Mouse (Mus musculus): ENCODE results near the gene Rab40b. TPM values are rescaled to one million over a fixed set of nuclear protein-coding genes. Genes with fewer than 3 reads are reported as not detected.

Gene Rab40b
- total RNA-seq (2021): 10 to 100 TPM; 31.5 to 35.0 TPM

DNA sequence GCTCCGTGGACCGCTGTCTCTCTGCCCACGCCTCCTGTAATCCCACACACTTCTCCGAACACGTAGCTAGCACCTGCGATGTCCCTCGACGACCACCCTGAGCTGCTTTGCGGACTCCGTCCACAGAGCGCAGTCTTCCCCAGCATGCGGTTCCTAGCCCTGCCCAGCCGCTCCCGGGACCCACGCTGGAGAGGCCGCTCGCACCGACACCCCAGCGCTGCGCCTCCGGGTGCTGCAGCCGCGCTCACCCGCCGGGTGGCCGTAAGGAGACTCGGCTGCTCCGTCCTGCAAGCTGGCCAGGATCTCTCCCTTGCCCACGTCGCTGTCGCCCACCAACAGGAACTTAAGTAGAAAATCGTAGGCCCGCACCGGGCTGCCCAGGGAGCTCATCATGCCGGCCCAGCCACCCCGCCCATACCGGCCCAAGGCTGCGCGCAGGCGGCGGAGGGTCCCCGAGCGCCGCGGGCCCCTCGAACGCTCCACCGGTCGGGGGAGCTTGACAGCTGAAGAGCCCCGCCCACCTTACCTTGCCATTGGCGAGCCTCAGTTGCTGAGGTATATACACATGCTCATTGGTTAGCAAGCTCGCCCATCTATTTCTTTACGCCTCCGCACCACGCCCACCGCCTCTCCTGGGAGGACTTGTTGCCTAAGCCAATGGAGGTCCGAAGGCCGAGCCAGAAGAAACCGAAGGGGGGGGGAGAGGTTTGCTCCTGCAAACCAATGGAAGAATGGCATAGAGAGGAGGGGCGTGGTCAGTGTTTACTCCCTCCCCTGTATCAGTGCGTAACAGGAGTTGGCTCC lies at the start of gene Rab40b:
TSS of gene Rab40b (minus strand) at position 502 of the 804 bp plus-strand sequence.
- intact Hi-C loops (cut with DNase I): loop anchor here (5.0 kb wide), 1 partner anchor 34 kb away; the partner anchor contains the start of gene Fn3krp
- peak; percentile 94 to 98 for DNase-seq (ENCODE audit: extremely low spot score in 1 of 2, low spot score in 2 of 2)

DNA sequence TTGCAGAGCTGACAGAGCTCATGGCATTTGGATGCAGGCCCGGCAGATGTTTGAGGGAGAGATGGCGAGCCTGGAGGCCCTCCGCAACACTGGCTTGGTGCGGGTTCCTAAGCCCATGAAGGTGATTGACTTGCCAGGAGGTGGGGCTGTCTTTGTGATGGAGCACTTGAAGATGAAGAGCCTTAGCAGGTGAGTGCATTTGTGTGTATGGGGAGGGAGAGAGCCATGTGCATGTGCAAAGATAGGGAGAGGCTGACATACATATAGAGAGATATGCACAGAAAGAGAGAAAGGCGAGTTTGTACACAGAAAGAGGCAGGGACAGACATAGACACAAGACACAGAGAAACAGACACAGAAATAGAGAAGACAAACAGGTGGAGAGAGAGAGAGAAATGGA lies 49.2 kb upstream of the Rab40b start:
- intact Hi-C loops (cut with DNase I): no loop called here
- DNase-seq (ENCODE audit: extremely low spot score in 1 of 2, low spot score in 2 of 2): no peak

DNA sequence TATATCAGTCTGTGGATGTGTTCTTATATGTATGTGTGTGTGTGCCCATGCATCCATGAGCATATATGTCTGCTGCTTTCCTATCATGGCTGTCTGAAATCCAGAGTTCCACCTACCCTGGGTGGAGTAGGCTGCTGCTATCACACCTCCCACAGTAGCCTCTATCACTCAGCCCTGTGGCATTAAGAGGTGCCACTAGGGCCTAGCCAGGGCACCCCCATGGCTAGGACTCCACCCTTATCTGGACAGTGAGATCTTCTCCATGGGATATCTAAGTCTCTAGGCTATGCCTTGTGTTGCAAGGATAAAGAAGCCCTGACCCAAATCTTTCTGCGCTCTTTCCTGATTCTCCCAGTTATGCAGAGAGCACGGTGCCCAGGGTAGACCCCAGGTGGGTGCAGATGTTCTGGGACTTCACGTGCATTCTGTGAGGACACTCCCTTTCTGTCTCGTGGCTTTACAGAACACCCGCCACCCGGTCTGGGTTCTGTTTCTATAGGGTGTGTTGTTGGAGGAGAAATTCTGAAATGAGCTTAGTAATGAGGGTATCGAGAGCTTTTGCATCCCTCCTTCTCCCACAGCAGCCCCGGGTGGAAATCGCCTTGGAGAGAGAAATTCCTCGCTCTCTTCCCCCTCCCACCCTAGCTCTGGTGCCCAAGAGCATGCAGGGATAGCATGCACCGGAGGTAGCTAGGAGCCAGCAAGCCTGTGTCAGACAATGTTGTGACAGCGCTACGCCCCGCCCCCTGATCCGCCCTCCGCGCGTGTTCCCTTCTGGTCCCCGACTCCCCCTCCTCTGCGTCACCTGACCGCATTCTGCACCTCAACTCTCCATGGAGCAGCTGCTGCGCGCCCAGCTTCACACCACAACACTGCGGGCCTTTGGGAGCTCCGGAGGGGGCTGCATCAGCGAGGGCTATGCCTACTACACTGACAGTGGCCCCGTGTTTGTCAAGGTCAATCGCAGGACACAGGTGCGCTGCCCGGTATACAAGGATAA lies 46.4 kb upstream of the Rab40b start, which contains the start of gene Fn3k:
TSS of gene Fn3k (plus strand) at position 758 of the 1,000 bp plus-strand sequence.
- peak; percentile 89 to 94 for DNase-seq (ENCODE audit: extremely low spot score in 1 of 2, low spot score in 2 of 2)
- intact Hi-C loops (cut with DNase I): no loop called here

DNA sequence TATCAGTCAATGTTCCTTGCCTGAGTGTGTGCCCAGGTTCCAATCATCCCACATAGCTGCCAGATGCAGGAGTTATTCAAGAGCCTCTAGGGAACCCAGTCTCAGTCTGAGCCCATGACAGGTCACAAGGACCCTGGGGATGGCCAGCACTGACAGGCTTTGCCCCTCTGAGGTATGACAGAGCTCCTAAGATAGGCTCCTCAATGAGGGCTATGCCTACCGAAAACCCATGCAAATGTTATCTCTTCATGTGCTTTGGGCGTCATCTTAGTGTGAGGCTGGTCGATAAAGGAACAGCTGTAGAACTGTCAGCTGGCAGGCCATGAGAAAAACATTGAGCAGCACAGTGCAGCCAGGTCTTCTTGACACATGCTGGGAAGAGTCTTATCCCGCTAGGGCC lies 45.3 kb upstream of the Rab40b start:
- no peak for DNase-seq (ENCODE audit: extremely low spot score in 1 of 2, low spot score in 2 of 2)
- intact Hi-C loops (cut with DNase I): no loop called here

DNA sequence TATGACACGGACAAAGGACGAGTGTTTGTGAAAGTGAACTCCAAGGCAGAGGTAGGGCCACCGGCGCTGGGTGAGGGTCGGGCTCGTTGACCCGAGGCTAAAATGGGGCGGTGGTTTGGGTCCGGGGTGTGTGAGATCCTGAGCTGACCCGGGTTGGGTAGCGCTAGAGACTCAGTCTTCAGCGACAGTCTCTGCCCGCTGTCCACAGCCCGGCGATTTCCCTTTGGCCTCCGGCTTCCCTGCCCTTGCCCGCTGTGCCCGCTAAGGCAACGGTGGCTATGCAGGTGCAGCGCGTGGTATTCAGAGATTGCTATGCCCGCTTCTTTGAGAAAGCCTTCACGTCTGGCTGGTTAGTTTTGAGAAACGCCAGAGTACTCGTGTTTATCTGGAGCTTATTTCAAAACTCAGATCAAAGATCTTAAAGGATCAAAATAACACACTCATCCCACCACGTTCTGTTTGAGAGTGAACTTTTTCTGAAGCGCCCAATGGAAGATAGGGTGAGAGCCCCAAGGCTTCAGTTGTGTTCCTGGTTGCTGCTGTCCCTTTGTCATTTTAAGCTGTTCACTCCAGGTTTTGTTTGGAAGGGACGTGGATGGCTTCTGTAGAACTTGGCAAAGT lies 33.6 kb upstream of the Rab40b start:
- DNase-seq (ENCODE audit: extremely low spot score in 1 of 2, low spot score in 2 of 2): no peak
- intact Hi-C loops (cut with DNase I): loop anchor here (5.0 kb wide), 1 partner anchor 34 kb away; the partner anchor contains the start of gene Rab40b

DNA sequence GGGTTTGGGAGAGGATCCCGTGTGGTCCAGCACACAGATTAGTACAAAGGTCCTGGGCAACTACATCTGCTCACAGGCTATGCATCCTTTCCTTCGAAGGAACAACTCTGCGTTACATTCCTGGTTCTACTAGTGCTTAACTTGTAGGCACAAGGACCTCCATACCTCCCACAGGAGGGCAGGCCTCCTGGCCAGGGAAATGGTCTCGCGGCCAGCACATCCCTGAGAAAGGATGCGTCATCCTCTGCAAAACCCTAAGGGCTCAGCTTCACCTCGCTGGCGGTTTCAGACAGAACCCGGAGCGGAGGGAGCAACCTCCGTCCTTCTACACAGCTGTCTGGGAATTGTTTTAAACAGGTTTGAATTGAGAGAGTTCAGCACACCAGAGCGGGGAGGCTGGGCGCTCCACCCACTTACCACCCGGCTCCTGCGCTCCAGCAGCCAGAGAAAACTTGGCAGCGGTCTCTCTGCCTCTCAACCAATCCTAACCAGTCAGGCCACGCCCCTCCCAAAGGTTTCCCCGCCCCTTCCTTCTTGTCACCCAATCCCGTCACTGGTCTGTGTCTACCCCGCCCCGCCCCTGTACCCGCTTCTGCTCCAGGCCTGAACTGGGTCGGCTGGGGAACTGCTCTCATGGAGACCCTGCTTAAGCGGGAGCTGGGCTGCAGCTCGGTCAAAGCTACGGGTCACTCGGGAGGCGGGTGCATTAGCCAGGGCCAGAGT lies 32.9 kb upstream of the Rab40b start, which contains the start of gene Fn3krp:
TSS of gene Fn3krp (plus strand) at position 572 of the 723 bp plus-strand sequence.
- DNase-seq (ENCODE audit: extremely low spot score in 1 of 2, low spot score in 2 of 2): peak; percentile 99 to 100
- intact Hi-C loops (cut with DNase I): loop anchor here (5.0 kb wide), 1 partner anchor 34 kb away; the partner anchor contains the start of gene Rab40b

DNA sequence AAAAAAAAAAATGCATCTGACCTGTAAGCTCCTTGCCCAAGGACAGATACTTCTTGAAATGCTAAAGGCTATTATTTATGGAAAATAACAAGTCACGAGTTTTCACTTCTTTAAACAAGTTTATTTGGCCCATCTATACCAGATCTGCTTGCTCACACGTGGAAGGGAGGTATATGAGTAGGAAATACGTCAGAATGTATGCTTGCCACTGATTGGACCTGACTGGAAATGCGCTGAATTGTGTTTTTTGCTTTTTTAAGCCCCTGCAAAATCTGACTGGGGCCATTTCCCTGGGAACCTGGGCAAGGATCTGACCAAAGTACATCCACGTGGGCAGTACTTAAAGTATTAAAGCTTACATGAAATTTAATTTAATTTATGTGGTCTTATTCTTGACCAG lies 32.3 kb upstream of the Rab40b start:
- intact Hi-C loops (cut with DNase I): loop anchor here (5.0 kb wide), 1 partner anchor 33 kb away; the partner anchor contains the start of gene Rab40b
- no peak for DNase-seq (ENCODE audit: extremely low spot score in 1 of 2, low spot score in 2 of 2)

DNA sequence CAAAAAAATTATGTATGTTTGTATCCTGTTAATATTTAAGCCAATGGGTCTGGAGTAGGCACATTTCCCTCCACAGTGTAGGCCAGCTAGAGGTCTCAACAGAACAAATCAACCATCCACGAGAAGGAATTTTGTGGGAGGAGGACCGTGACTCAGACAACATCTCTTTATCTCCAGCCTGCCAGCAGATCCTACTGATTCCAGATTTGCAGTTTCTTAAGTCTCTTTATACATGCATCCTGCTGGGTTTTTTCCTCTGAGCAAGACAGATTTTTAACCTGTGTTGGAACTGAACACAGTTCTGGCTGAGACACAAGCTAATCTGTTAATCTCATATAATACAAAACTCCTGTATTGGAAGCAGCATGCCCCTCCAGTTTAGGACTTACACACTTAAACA lies 30.9 kb upstream of the Rab40b start:
- intact Hi-C loops (cut with DNase I): no loop called here

DNA sequence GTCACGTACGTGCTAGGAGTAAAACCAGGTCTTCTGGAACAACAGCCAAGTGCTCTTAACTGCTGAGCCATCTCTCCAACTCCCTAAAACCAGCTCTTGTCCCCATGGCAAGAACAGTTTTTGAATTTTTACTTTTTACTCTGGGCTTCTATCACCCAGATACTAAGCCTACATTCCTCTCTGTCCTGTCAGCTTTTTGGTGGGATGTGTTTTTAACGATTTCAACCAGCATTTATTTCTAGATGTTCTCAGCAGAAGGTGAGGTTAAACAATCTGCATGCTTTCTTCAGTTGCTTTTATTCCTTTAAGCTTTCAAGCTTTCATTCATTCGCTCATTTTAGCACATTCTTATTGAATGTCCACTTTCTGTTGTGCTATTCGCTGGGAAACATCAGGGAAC lies 29.9 kb upstream of the Rab40b start:
- no peak for DNase-seq (ENCODE audit: extremely low spot score in 1 of 2, low spot score in 2 of 2)

More for the DNA sequence above, 30.9 kb upstream of the Rab40b start:
- no peak for DNase-seq (ENCODE audit: extremely low spot score in 1 of 2, low spot score in 2 of 2)

DNA sequence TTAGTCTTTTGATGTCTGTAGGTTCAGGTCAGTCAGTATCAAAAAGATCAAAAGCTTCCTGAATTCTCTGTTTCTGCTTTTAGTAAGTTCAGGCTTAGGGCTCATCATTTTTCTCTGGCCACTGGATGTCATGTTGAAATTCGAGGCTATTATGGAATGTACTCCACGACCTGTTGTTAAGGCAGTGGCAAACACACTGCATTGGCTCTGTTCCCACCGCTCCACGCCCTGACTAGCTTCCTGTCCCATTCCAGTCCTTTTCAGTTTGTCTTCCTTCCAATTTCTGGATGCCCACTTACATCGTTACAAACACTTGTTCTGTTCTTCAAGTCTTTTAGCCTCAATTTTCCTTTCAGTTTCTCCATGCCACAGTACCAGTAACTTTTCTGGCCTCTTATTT lies 27.3 kb upstream of the Rab40b start:
- intact Hi-C loops (cut with DNase I): no loop called here
- DNase-seq (ENCODE audit: extremely low spot score in 1 of 2, low spot score in 2 of 2): no peak

More for the DNA sequence above, 29.9 kb upstream of the Rab40b start:
- intact Hi-C loops (cut with DNase I): no loop called here

DNA sequence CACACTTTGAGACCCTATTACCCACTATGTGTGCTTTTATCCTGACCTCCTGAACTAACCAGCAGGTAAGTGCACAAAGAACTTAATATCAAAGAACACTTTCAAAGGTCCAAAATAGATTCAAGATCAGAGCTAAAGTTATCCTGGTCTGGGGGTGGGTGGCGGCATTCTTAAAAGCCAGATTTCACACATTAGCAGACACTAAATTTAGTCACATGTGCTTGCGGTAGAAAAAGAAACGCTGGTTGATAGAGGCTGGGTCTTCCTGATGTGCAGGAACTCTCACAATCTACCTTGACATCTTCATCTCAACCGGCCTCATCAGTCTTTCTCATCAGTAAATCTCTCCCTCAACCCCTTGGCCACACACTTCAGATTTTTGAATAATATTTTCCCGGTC lies 26.7 kb upstream of the Rab40b start:
- DNase-seq (ENCODE audit: extremely low spot score in 1 of 2, low spot score in 2 of 2): no peak
- intact Hi-C loops (cut with DNase I): no loop called here

DNA sequence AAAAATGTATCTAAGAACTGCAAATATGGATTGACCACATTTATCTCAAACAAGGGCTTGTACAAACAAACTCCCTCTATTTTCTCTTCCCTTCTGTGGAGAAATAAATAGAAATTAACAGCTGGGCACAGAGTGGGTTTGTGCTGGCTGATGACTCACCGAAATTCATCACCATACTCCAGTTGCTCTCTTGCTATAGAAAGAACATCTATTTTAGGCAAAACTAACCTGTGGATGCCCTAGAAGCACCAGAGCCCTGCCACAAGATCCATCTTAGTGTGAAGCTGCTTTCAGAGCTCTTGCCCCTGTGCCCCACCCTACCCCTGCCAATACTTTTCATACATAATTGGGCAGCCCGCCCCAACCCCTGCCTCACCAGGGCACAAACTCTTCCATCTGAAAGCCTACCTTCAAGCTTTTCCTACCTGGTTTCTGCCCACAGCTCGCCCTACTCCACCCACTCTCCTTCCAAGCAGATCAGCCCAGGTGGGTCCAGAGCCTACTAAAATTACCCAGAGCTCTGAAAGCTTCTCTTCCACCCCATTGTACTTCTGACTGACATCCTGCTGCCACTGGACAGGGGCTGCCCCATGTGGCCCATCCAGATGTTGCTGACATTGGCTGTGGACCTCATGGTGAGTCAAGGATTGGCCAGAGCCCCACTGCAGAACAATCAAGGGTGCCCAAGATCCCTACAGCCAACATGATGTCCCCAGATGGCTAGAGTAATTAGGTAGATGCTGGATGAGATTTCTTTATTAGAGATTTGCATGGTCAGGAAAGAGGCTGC lies 19.5 kb upstream of the Rab40b start:
- intact Hi-C loops (cut with DNase I): no loop called here

DNA sequence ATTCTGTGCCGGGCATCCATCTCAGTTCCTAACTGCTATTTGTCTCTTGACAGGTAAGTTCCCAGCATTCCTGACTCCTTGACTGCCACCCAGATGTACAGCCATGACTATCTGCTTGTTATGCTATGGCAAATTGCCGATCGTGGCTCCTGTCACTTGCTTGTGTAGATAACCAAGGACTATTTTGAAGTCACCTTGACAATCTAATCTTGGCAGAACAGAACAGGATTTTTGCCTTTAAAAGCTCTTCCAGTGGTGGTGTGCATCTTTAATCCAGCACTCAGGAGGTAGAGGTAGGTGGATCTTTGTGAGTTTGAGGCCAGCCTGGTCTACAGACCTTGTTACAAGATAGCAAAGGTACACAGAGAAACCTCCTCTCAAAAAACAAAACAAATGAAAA lies 4.4 kb upstream of the Rab40b start:
- no peak for DNase-seq (ENCODE audit: extremely low spot score in 1 of 2, low spot score in 2 of 2)
- intact Hi-C loops (cut with DNase I): no loop called here

More for the DNA sequence above, 19.5 kb upstream of the Rab40b start:
- no peak for DNase-seq (ENCODE audit: extremely low spot score in 1 of 2, low spot score in 2 of 2)

DNA sequence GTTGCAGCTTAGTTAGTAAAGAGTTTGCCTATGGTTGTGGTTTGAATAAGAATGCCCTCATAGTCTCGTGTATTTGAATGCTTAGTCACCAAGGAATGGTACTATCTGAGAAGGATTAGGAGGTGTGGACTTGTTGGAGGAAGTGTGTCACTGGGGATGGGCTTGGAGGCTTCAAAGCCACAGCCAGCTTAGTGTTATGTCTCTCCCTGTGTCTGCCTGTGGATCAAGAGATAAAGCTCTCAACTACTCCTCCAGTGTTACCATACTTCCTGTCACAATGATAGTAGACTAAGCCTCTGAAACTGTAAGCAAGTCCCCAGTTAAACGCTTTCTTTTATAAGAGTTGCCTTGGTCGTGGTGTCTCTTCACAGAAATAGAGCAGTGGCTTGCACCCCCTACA lies 2.7 kb upstream of the Rab40b start:
- DNase-seq (ENCODE audit: extremely low spot score in 1 of 2, low spot score in 2 of 2): no peak
- intact Hi-C loops (cut with DNase I): no loop called here

DNA sequence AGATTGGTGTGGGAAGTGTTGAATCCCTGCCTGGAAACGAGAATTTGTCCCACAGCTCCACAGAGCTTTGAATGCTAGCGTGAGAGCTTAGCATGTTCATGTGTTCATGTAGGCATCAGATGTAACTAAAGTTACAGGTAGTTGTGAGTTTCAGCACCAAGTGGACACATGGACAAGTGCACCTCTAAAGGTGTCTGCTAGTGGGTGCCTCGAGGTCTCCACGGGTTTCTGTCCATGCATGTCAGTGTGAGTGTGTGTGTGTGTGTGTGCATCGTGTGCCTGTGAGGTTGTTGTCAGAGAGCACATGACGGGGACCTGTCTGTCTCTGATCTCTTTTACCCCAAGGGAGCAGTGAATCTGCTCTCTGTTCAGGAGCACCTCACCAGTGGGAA lies 499 bp upstream of the Rab40b start:
- no peak for DNase-seq (ENCODE audit: extremely low spot score in 1 of 2, low spot score in 2 of 2)
- intact Hi-C loops (cut with DNase I): loop anchor here (5.0 kb wide), 1 partner anchor 34 kb away; the partner anchor contains the start of gene Fn3krp

DNA sequence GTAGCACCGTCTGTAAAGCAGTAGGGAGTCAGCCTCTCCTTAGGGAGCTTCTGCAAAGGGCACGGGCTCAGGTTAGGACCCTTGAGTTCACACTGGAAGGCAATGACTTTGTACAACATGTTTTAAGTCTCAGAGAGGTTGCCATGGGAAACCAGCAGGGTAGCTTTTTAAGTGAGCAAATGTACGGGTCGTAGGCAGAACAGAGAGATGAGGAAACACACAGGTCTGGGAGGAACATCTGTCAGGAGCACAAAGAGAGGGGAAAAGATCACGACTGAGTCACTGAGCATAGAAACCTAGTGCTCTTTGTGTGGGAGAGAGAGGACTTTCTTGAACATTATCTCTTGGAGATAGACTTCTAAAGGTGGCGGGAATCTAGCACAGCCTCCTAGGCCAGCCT lies 7.8 kb downstream of the Rab40b start:
- peak in 1 of 2 experiments; percentile 4 for DNase-seq (ENCODE audit: extremely low spot score in 1 of 2, low spot score in 2 of 2)
- intact Hi-C loops (cut with DNase I): no loop called here

DNA sequence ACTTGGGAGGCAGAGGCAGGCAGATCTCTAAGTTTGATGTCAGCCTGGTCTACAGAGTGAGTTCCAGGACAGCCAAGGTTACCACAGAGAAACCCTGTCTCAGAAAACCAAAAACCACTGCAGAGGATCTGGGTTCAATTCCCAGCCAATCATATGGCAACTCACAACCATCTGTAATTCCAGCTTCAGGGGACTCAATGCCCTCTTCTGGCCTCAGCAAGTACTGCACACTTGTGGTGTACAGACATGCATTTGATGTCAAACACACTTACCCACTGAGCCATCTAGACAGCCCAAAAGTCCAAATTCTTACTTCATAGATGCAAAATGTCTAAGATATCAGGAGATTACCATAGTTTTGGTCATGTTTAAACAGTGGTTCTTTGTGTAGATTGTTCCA lies 9.4 kb downstream of the Rab40b start:
- intact Hi-C loops (cut with DNase I): no loop called here

More for the DNA sequence above, 9.4 kb downstream of the Rab40b start:
- DNase-seq (ENCODE audit: extremely low spot score in 1 of 2, low spot score in 2 of 2): no peak

All from left cerebral cortex, postnatal 10 days (tissue).